Comparison of ENCODE assay signal across 14 mouse cellular contexts in the genomic region with DNA sequence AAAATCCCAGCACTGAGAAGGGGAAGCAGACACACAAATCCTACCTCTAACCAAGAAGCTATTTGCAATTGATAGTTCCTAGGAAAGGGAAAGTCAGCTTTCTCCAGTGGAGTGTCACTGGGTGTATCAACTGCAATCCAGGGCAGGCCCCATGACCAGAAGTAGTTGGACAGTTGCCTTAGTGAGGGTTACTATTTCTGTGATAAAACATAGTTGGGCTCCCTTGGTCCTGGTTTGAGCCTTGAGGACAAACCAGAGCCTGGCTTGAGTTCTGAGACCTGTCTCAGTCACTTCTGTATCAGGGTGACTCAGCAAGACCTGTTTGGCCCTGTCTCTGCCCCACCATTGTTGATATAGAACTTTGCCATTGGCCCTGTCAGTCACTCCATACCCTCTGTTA.
"Had no signal": no experiment of that assay in that cellular context is flagged by ENCODE, and none has a peak within 500 bp of the region (broad histone marks: within the 10 kb centered on the region; RNA-seq: fewer than 3 reads in every experiment).

No protein-coding gene starts in this region.

- H3K4me1 ChIP-seq: lung, embryonic 15.5 days; megakaryocyte, embryonic 14.5 days; midbrain, embryonic 13.5 days; midbrain, embryonic 15.5 days; neural tube, embryonic 12.5 days had no signal

- DNase-seq: lung, adult 2 months; lung, postnatal 14 days; lung, postnatal 36 days; right cerebral cortex, postnatal 14 days; spleen, adult 18-20 months; thymus, adult 18-20 months; thymus, postnatal 14 days; thymus, postnatal 36 days had no signal

- H3K4me3 ChIP-seq: lung, embryonic 15.5 days; megakaryocyte, embryonic 14.5 days; midbrain, embryonic 13.5 days; midbrain, embryonic 15.5 days; neural tube, embryonic 12.5 days had no signal

- H3K27ac ChIP-seq: lung, embryonic 15.5 days; macrophage; midbrain, embryonic 13.5 days; midbrain, embryonic 15.5 days; neural tube, embryonic 12.5 days had no signal

- H3K9me3 ChIP-seq: lung, embryonic 15.5 days; midbrain, embryonic 13.5 days; midbrain, embryonic 15.5 days; neural tube, embryonic 12.5 days had no signal

- H3K36me3 ChIP-seq: lung, embryonic 15.5 days; midbrain, embryonic 13.5 days; midbrain, embryonic 15.5 days; neural tube, embryonic 12.5 days had no signal

- H3K27me3 ChIP-seq: lung, embryonic 15.5 days; megakaryocyte, embryonic 14.5 days; midbrain, embryonic 13.5 days; midbrain, embryonic 15.5 days; neural tube, embryonic 12.5 days had no signal
